Mouse (Mus musculus): ENCODE data around the gene Olfr155. TPM values are rescaled to one million over a fixed set of nuclear protein-coding genes. Genes with fewer than 3 reads are reported as not detected.

Gene Olfr155
- polyA plus RNA-seq, 1 experiment from 2014 or later = not detected

Other genes with a start within 250 kb of the Olfr155 start
- gene Npr2, start 219.6 kb upstream of the Olfr155 start, polyA plus RNA-seq (2014; fragmentation: Nextera tagmentation; extraction: Ambion mirVana) = 10.7 and 11.2 TPM in 2 replicates
- 4.2 and 5.7 TPM in 2 replicates for gene Spag8, start 198.0 kb upstream of the Olfr155 start, polyA plus RNA-seq (2014; fragmentation: Nextera tagmentation; extraction: Ambion mirVana)
- gene Hint2, start 195.1 kb upstream of the Olfr155 start, polyA plus RNA-seq (2014; fragmentation: Nextera tagmentation; extraction: Ambion mirVana) = 67.0 and 82.7 TPM in 2 replicates
- gene Tmem8b, start 182.6 kb upstream of the Olfr155 start, polyA plus RNA-seq (2014; fragmentation: Nextera tagmentation; extraction: Ambion mirVana) = 5.6 and 7.3 TPM in 2 replicates
- 2.1 and 2.2 TPM in 2 replicates for gene Fam221b, start 182.4 kb upstream of the Olfr155 start, polyA plus RNA-seq (2014; fragmentation: Nextera tagmentation; extraction: Ambion mirVana)
- not detected in 2 replicates for gene Olfr70, start 150.8 kb upstream of the Olfr155 start, polyA plus RNA-seq (2014; fragmentation: Nextera tagmentation; extraction: Ambion mirVana)
- not detected in 2 replicates for gene Olfr71, start 141.3 kb upstream of the Olfr155 start, polyA plus RNA-seq (2014; fragmentation: Nextera tagmentation; extraction: Ambion mirVana)
- gene Hrct1, start 124.4 kb upstream of the Olfr155 start, polyA plus RNA-seq (2014; fragmentation: Nextera tagmentation; extraction: Ambion mirVana) = 0.36 and 0.45 TPM in 2 replicates
- gene Spaar, start 121.5 kb upstream of the Olfr155 start, polyA plus RNA-seq (2014; fragmentation: Nextera tagmentation; extraction: Ambion mirVana) = 0.06 TPM in 1 of 2 replicates, not detected in the other
- gene Olfr159, start 80.6 kb upstream of the Olfr155 start, polyA plus RNA-seq (2014; fragmentation: Nextera tagmentation; extraction: Ambion mirVana) = not detected in 2 replicates
- not detected in 2 replicates for gene Olfr156, start 27.7 kb upstream of the Olfr155 start, polyA plus RNA-seq (2014; fragmentation: Nextera tagmentation; extraction: Ambion mirVana)
- not detected in 2 replicates for gene Olfr157, start 11.4 kb upstream of the Olfr155 start, polyA plus RNA-seq (2014; fragmentation: Nextera tagmentation; extraction: Ambion mirVana)
- 4.7 and 5.8 TPM in 2 replicates for gene Reck, start 24.0 kb downstream of the Olfr155 start, polyA plus RNA-seq (2014; fragmentation: Nextera tagmentation; extraction: Ambion mirVana)
- gene Glipr2, start 105.8 kb downstream of the Olfr155 start, polyA plus RNA-seq (2014; fragmentation: Nextera tagmentation; extraction: Ambion mirVana) = 37.0 and 41.8 TPM in 2 replicates
- not detected in 2 replicates for gene Ccin, start 131.9 kb downstream of the Olfr155 start, polyA plus RNA-seq (2014; fragmentation: Nextera tagmentation; extraction: Ambion mirVana)
- gene Clta, start 152.9 kb downstream of the Olfr155 start, polyA plus RNA-seq (2014; fragmentation: Nextera tagmentation; extraction: Ambion mirVana) = 303 and 306 TPM in 2 replicates
- 20.4 and 26.5 TPM in 2 replicates for gene Gne, start 232.6 kb downstream of the Olfr155 start, polyA plus RNA-seq (2014; fragmentation: Nextera tagmentation; extraction: Ambion mirVana)

Data from forebrain, embryonic 14.5 days (tissue).